Mouse (Mus musculus): ENCODE measurements around the gene Agps.
"Not testable (repeated sequence)": the region's sequence is repeated elsewhere in the genome, so short reads cannot be mapped to it uniquely, and the experiment has no call there.

DNA sequence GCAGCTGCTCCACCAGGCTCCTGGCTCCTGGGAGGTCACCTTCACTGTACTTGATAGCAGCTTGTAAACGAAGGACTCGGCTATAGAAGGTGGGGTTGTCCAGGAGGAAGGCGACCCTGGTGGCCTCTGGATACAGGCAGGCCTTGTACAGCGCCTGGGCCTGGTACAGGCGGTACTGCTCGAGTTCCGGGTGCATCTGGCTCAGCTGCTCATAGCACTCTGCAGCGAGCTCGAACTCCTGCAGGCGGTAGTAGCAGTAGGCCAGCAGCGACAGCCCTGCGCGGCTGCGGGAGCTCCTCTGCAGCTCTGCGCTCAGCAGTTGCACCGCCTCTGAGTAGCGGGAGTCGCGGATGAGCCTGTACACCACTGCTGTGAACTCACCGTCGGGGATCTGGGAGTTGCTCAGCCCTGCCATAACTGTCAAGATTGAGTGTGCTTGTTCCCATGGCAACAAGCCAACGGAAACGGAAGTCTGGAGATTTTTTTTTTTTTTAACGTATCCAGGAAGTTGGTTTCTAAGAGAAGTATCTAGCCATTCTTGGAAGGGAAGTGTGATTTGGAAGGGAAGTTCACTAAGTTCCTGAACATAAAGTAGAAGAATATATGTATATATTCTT lies 145.9 kb downstream of the Agps start, which contains the start of gene Ttc30a2:
- not testable (repeated sequence) for TF ChIP-seq POLR2A, CTCF (IDR thresholded peaks at IDR 0.05; ENCODE audit: extremely low read depth, insufficient read depth, low read length)

Measured in cortical plate, adult 2 months (tissue).